Mouse (Mus musculus) layer of hippocampus, postnatal 14 days (tissue): ENCODE measurements at regions not wholly inside any gene's neighbourhood (a gene's known extent, or its start where the extent isn't known, plus 50 kb on each side); places are given as distances from the start of the nearest gene placed in this dataset.

ENCODE experiments used
- DNase-seq, 2 experiments: peaks; one replicate each; pipeline ENCODE4 v3.0.0; 2021 to 2022; ENCODE audit warnings: low spot score in 2 of 2, mixed read lengths in 1 of 2

- DNase-seq = peak; percentile 71 to 83
These were observed 1430.5 kb downstream of the Slc22a22 start for GRCm38 (mm10) chr15:56046679-56047532.

GRCm38 (mm10) chr15:56045510-56046245 is 1431.7 kb downstream of the Slc22a22 start:
- no peak for DNase-seq

- DNase-seq = no peak
These were observed 1434.1 kb downstream of the Slc22a22 start for GRCm38 (mm10) chr15:56043282-56043681.

GRCm38 (mm10) chr15:56042449-56042848 is 1435.0 kb downstream of the Slc22a22 start:
- no peak for DNase-seq

GRCm38 (mm10) chr15:56030007-56030406 is 1447.4 kb downstream of the Slc22a22 start:
- no peak for DNase-seq

GRCm38 (mm10) chr15:56027197-56027818 is 1450.1 kb downstream of the Slc22a22 start:
- no peak for DNase-seq

GRCm38 (mm10) chr15:56024705-56025104 is 1452.7 kb downstream of the Slc22a22 start:
- DNase-seq = no peak

- no peak for DNase-seq
These were observed 1453.5 kb downstream of the Slc22a22 start for GRCm38 (mm10) chr15:56023862-56024484.

- DNase-seq = no peak
These were observed 1455.1 kb downstream of the Slc22a22 start for GRCm38 (mm10) chr15:56022315-56022714.

GRCm38 (mm10) chr15:56018141-56018540 is 1459.3 kb downstream of the Slc22a22 start:
- no peak for DNase-seq

- DNase-seq = no peak
These were observed 1459.9 kb downstream of the Slc22a22 start for GRCm38 (mm10) chr15:56017561-56017960.

GRCm38 (mm10) chr15:56016070-56016469 is 1461.4 kb downstream of the Slc22a22 start:
- DNase-seq = no peak

GRCm38 (mm10) chr15:56014059-56014620 is 1463.3 kb downstream of the Slc22a22 start:
- no peak for DNase-seq

- no peak for DNase-seq
These were observed 1468.7 kb downstream of the Slc22a22 start for GRCm38 (mm10) chr15:56008603-56009174.

- DNase-seq = no peak
These were observed 1470.0 kb downstream of the Slc22a22 start for GRCm38 (mm10) chr15:56007376-56007775.

- DNase-seq = no peak
These were observed 1472.1 kb downstream of the Slc22a22 start for GRCm38 (mm10) chr15:56005361-56005760.

GRCm38 (mm10) chr15:56003921-56004320 is 1473.5 kb downstream of the Slc22a22 start:
- DNase-seq = no peak

- no peak for DNase-seq
These were observed 1477.8 kb downstream of the Slc22a22 start for GRCm38 (mm10) chr15:55999605-56000004.

- no peak for DNase-seq
These were observed 1479.4 kb downstream of the Slc22a22 start for GRCm38 (mm10) chr15:55997977-55998376.

GRCm38 (mm10) chr15:55994680-55995079 is 1482.7 kb downstream of the Slc22a22 start:
- DNase-seq = no peak

- no peak for DNase-seq
These were observed 1501.6 kb downstream of the Slc22a22 start for GRCm38 (mm10) chr15:55975843-55976242.
